Mouse (Mus musculus) liver, embryonic 14.5 days (tissue): ENCODE data around the gene Baz1b. TPM values are rescaled to one million over a fixed set of nuclear protein-coding genes. Genes with fewer than 3 reads are reported as not detected.
A peak's percentile ranks its signal among the peaks of the same experiment; 100 is the strongest.
"Not testable (repeated sequence)": the region's sequence is repeated elsewhere in the genome, so short reads cannot be mapped to it uniquely, and the experiment has no call there.

ENCODE experiments used
- ATAC-seq: fragments of 200-750 bp; cut with Nextera tagmentation; 2 replicates; pipeline ENCODE4 v1.8.0; 2017; ENCODE audit warnings: moderate number of reproducible peaks, mild to moderate bottlenecking, moderate library complexity; ENCODE audit not compliant: insufficient read depth
- DNase-seq, 3 experiments: peaks; one replicate each; pipeline ENCODE4 v3.0.0-alpha.2; 2012 to 2013; ENCODE audit warnings: low read depth in 3 of 3, low spot score in 3 of 3
- H3K27ac ChIP-seq: fragments of 300-500 bp; sonication (generic); 2 replicates; pipeline ENCODE4 v1.5.1; 2014; ENCODE audit warnings: moderate library complexity, mild to moderate bottlenecking, control low read depth, inconsistent platforms
- H3K27me3 ChIP-seq: fragments of 300-500 bp; sonication (generic); 2 replicates; pipeline ENCODE4 v1.6.1; 2014; ENCODE audit warnings: mild to moderate bottlenecking, low read length, moderate library complexity; ENCODE audit not compliant: control insufficient read depth, insufficient read depth
- H3K36me3 ChIP-seq: fragments of 300-500 bp; sonication (generic); replicated peaks from 2 replicates; pipeline ENCODE4 v1.6.1; 2014; ENCODE audit warnings: low read depth; ENCODE audit not compliant: control insufficient read depth, insufficient read depth
- H3K4me1 ChIP-seq, 2 experiments: fragments of 200-500 bp in 1 of 2; fragments of 300-500 bp in 1 of 2; sonication (generic) in 1 of 2; replicated peaks; 2 replicates each; pipeline ENCODE4 v1.6.1; 2012 to 2014; ENCODE audit warnings: antibody characterized with exemption in 1 of 2, inconsistent platforms in 1 of 2, low read length in 1 of 2; ENCODE audit not compliant: control insufficient read depth in 2 of 2, insufficient read depth in 2 of 2
- H3K4me2 ChIP-seq: fragments of 300-500 bp; sonication (generic); 2 replicates; pipeline ENCODE4 v1.6.1; 2014; ENCODE audit warnings: low read depth, mild to moderate bottlenecking, control low read depth, moderate library complexity
- H3K4me3 ChIP-seq, 2 experiments: fragments of 200-500 bp in 1 of 2; fragments of 300-500 bp in 1 of 2; sonication (generic) in 1 of 2; 2 replicates each; pipeline ENCODE4 v1.5.1; 2012 to 2014; ENCODE audit warnings: low read depth in 2 of 2, low read length in 2 of 2, mild to moderate bottlenecking in 2 of 2, control low read depth in 1 of 2, inconsistent platforms in 1 of 2, moderate library complexity in 1 of 2; ENCODE audit not compliant: insufficient read depth in 1 of 2
- H3K9ac ChIP-seq: fragments of 300-500 bp; sonication (generic); replicated peaks from 2 replicates; pipeline ENCODE4 v1.6.1; 2014; ENCODE audit warnings: mild to moderate bottlenecking, control low read depth, moderate library complexity
- H3K9me3 ChIP-seq: fragments of 300-500 bp; sonication (generic); 2 replicates; pipeline ENCODE4 v1.6.1; 2016; ENCODE audit warnings: low read length, mixed read lengths; ENCODE audit not compliant: control insufficient read depth
- CTCF ChIP-seq: IDR thresholded peaks from 2 replicates; pipeline ENCODE4 v1.5.1; 2016; ENCODE audit warnings: antibody characterized with exemption, low read depth, control low read depth
- EP300 ChIP-seq: IDR thresholded peaks from 2 replicates; pipeline ENCODE4 v1.6.1; 2016; ENCODE audit warnings: antibody characterized with exemption, low read depth
- WGBS: fragments of 180-500 bp; shearing (Covaris S2); extraction: QIAGEN DNeasy Blood & Tissue Kit; methylation state at CpG from one replicate; pipeline ENCODE4 v1.1.7; 2014; ENCODE audit not compliant: insufficient replicate concordance; 5-methylcytosine and 5-hydroxymethylcytosine counted together
- polyA plus RNA-seq, 2 experiments: library from polyadenylated mRNA; depleted of rRNA in 1 of 2; stranded (reverse) in 1 of 2; unstranded in 1 of 2; fragments of >200 nt; fragmentation: Nextera tagmentation in 1 of 2; extraction: Ambion mirVana in 1 of 2; gene quantifications; 2 replicates each; pipeline versions ENCODE4 v1.2.1 to v1.2.3; 2012 to 2014

The Baz1b gene
- polyA plus RNA-seq, 2 experiments, result 18.2 to 20.7 TPM

GRCm38 (mm10) chr5:135224169-135224568 is 37.1 kb downstream of the Baz1b start:
- ATAC-seq (no peak), DNase-seq (no peak)
- H3K9me3 ChIP-seq, result no peaks in the 10 kb centered on the region
- no peak overlapping the region for H3K4me3 ChIP-seq
- H3K4me2 ChIP-seq, result no peak overlapping the region
- H3K27me3 ChIP-seq, result no peaks in the 10 kb centered on the region
- WGBS, result 83% methylated on average over 3 of the region's 3 CpGs
- H3K9ac ChIP-seq, result no peak overlapping the region
- H3K27ac ChIP-seq, result no peak overlapping the region
- TF ChIP-seq CTCF (no peak), EP300 (no peak)
- peaks cover 89% of the 10 kb centered on the region for H3K36me3 ChIP-seq
- H3K4me1 ChIP-seq, result no peaks in the 10 kb centered on the region

- WGBS, result 85% methylated on average over 4 of the region's 4 CpGs
- H3K36me3 ChIP-seq, result peaks cover 88% of the 10 kb centered on the region
- TF ChIP-seq CTCF, result 0 out of 2 replicates have a peak, but pooled peaks have one; percentile 9
Measured at GRCm38 (mm10) chr5:135225879-135226278, 38.8 kb downstream of the Baz1b start.

GRCm38 (mm10) chr5:135230186-135230585 is 43.1 kb downstream of the Baz1b start:
- WGBS, result 81% methylated on average over 4 of the region's 4 CpGs
- no peak overlapping the region for H3K4me3 ChIP-seq

More at GRCm38 (mm10) chr5:135225879-135226278, 38.8 kb downstream of the Baz1b start:
- not testable (repeated sequence) for ATAC-seq, H3K4me2 ChIP-seq, H3K4me1 ChIP-seq, H3K9ac ChIP-seq, H3K27ac ChIP-seq, H3K4me3 ChIP-seq, H3K9me3 ChIP-seq, H3K27me3 ChIP-seq, DNase-seq

GRCm38 (mm10) chr5:135233166-135233920 is 46.3 kb downstream of the Baz1b start:
- H3K9ac ChIP-seq, result no peak overlapping the region
- ATAC-seq (no peak), DNase-seq (no peak)
- H3K9me3 ChIP-seq, result no peaks in the 10 kb centered on the region
- H3K4me3 ChIP-seq, result no peak overlapping the region
- H3K4me2 ChIP-seq, result no peak overlapping the region
- no peak overlapping the region for H3K27ac ChIP-seq
- 83% methylated on average over 8 of the region's 8 CpGs for WGBS
- H3K27me3 ChIP-seq, result no peaks in the 10 kb centered on the region
- H3K36me3 ChIP-seq, result peaks cover 94% of the 10 kb centered on the region
- no peak for TF ChIP-seq CTCF
- TF ChIP-seq EP300, result no peak
- no peaks in the 10 kb centered on the region for H3K4me1 ChIP-seq

More at GRCm38 (mm10) chr5:135230186-135230585, 43.1 kb downstream of the Baz1b start:
- no peak overlapping the region for H3K9ac ChIP-seq
- peaks cover 91% of the 10 kb centered on the region for H3K36me3 ChIP-seq
- H3K4me2 ChIP-seq, result no peak overlapping the region
- H3K4me1 ChIP-seq, result no peaks in the 10 kb centered on the region
- DNase-seq (no peak), ATAC-seq (no peak)
- no peak overlapping the region for H3K27ac ChIP-seq
- H3K9me3 ChIP-seq, result no peaks in the 10 kb centered on the region
- no peaks in the 10 kb centered on the region for H3K27me3 ChIP-seq
- TF ChIP-seq EP300, result no peak
- no peak for TF ChIP-seq CTCF

GRCm38 (mm10) chr5:135236571-135236970 is 49.5 kb downstream of the Baz1b start:
- Histone ChIP-seq H3K9me3 (no peaks in the 10 kb centered on the region), H3K27me3 (no peaks in the 10 kb centered on the region), H3K9ac (no peak overlapping the region), H3K4me3 (no peak overlapping the region), H3K27ac (no peak overlapping the region), H3K4me2 (no peak overlapping the region), H3K4me1 (no peaks in the 10 kb centered on the region), H3K36me3 (peaks cover 97% of the 10 kb centered on the region)
- DNase-seq, result peak in 1 of 3 experiments; percentile 25
- no peak for ATAC-seq
- 57% methylated on average over 2 of the region's 2 CpGs for WGBS
- no peak for TF ChIP-seq EP300
- TF ChIP-seq CTCF, result peak; percentile 78
